Mouse (Mus musculus): ENCODE data around the gene 4930451I11Rik.

Gene 4930451I11Rik

DNA sequence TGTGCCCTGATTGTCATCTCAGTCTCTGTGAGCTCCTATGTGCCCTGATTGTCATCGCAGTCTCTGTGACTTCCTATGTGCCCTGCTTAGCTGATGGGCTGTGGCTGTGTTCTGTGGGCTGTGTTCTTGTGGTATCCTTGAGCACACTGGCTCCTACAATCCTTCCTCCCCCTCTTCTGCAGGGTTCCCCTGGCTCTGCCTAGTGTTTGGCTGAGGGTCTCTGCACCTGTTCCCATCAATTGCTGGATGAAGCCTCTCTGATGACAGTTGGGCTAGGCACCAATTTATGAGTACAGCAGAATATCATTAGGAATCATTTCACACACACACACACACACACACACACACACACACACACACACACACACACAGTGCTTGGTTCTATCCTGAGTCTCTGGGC lies 1.9 kb upstream of the 4930451I11Rik start:
- DNase-seq (ENCODE audit: low read depth): no peak

DNA sequence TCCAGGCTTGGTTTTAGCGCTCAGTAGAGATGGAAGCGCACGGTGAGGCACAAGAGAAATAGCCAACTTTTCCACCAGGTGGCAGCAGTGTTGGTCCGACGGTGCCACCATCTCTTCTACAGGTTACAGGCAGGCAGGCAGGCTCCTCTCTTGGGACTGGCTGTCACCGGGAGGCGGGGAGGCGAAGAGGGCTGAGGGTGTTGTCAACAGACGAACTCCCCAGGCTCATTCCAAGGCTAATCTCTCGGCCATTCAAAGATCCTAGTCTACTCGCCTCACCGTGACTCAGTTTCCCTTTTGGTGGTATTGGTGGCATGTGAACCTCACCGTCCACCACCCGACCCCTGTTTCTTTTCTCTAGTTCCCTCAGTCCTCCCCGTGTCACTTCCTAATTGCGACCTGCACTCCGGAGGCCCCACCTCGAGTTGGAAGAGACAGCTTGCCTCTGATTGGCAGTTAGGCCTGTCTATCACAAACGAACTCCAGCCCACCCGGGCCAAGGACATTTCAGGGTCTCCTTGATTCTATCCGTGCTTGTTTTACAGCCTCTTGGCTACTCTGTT lies 678 bp upstream of the 4930451I11Rik start:
- DNase-seq (ENCODE audit: low read depth): peak; percentile 20

- DNase-seq (ENCODE audit: low read depth): no peak
These were observed 5.5 kb downstream of the 4930451I11Rik start for GRCm38 (mm10) chr7:126825952-126826351.

GRCm38 (mm10) chr7:126825403-126825802 lies 6.0 kb downstream of the 4930451I11Rik start:
- DNase-seq (ENCODE audit: low read depth): no peak

GRCm38 (mm10) chr7:126823940-126824339 lies 7.5 kb downstream of the 4930451I11Rik start:
- no peak for DNase-seq (ENCODE audit: low read depth)

DNA sequence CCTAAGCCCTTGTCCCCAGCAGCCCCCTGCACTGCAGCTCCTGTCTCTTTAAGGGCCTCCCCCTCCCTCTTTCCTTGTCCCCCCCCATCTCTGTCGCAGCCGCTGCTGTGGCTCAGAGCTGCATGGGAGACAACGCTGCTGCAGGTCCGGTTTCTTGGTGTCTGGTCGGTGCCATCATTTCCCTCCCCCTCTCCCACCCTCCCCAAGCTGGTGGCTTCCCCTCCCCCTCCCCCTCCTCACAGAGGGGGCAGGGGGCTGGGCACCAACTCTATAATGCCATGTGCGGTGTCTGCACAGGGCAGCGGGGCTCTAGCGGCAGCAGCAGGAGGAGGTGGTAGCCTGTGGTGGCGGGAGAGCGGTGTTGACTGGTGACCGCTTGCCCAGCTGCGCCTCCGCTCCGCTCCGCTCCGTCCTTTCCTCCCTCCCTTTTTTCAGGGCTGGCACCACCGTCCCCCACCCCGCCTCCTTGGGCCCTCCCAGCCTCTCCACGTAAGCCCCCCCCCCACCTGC lies 8.2 kb downstream of the 4930451I11Rik start:
- DNase-seq (ENCODE audit: low read depth): no peak

DNA sequence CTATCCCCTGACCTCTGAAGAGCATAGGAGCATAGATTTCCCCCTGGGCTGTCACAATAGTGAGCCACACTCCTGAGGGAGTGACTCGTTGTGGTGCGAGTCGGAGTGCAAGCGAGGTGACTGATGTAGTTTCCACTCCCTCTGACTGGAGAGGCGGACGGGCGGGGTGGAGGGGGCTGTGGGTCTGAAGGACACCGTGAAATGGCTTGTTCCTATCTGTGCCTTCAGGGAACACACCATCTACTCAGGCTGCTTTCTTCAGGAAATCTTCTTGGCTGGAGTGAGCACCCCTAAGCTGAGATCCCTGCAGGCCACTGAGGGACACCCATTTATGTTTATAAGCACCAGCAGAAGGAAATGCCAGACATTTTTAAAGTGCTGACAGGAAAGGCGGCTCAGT lies 8.7 kb downstream of the 4930451I11Rik start:
- DNase-seq (ENCODE audit: low read depth): no peak

DNA sequence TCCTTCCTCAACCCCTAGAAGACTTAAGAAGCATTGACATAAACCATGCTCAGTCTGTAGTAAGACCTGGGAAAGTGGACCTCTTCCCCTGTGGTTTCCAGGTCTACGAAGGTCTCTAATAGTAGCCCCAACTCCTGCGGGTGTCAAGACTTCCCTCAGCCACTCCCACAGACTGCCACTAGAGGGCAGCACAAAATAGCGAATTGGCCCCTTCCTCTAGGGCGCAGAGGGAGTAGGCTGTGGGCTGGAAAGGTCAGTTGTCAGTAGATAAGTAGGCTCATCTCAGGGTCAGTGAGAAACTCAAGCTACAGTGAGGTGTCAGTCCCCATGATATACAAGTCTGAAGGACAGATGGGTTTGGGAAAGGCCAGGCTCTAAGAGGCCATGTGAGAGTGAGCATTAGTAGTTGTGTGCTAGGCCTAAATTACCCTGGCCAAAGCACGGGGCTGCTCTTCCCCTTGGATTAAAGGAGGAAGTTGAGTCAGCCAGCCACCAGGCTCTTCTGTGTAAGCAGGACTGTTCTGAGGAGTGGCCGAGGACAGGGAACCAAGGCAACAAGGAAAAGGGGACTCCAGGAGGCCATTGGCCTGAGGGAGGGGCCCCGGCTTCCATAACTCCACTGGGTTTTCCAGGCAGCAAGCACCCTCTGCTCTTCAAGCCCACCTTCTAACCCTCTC lies 9.5 kb downstream of the 4930451I11Rik start:
- DNase-seq (ENCODE audit: low read depth): peak; percentile 21

DNA sequence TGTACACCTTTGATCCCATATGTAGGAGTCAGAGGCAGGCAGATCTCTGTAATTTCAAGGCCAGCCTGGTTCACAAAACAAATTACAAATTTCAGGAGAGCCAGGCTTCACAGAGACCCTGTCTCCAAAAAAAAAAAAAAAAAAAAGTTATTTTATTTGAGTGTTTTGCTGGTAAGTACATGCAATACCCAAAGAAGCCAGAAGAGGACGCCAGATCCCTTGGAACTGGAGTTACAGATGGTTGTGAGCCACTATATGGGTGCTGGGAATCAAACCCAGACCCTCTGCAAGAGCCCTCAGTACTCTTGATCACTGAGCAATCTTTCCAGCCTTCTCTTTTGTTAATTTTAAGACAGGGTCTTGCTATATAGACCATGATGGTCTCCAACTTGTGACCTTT lies 12.6 kb downstream of the 4930451I11Rik start:
- no peak for DNase-seq (ENCODE audit: low read depth)

DNA sequence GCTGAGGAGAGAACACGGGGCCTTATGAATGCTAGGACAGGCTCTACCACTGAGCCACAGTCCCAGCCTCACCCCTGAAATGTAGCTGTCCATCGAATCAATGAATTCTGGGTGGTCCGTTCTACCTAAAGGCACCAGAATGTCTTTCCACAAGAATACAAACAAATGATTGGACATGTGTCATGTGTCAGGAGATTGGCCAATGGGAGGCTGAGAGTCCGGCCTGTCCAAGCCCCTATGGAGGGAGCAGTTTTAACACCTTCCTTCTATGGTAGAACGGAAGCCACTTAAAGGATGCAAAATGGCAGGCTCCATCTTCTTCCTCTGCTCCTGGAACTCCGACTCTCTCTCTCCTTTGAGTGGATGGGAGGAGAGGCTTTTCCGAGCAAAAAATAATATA lies 13.8 kb downstream of the 4930451I11Rik start:
- DNase-seq (ENCODE audit: low read depth): no peak

GRCm38 (mm10) chr7:126816494-126816893 lies 14.9 kb downstream of the 4930451I11Rik start:
- no peak for DNase-seq (ENCODE audit: low read depth)

- no peak for DNase-seq (ENCODE audit: low read depth)
These were observed 15.7 kb downstream of the 4930451I11Rik start for GRCm38 (mm10) chr7:126815726-126816222.

GRCm38 (mm10) chr7:126809723-126810369 lies 21.6 kb downstream of the 4930451I11Rik start:
- DNase-seq (ENCODE audit: low read depth): no peak

DNA sequence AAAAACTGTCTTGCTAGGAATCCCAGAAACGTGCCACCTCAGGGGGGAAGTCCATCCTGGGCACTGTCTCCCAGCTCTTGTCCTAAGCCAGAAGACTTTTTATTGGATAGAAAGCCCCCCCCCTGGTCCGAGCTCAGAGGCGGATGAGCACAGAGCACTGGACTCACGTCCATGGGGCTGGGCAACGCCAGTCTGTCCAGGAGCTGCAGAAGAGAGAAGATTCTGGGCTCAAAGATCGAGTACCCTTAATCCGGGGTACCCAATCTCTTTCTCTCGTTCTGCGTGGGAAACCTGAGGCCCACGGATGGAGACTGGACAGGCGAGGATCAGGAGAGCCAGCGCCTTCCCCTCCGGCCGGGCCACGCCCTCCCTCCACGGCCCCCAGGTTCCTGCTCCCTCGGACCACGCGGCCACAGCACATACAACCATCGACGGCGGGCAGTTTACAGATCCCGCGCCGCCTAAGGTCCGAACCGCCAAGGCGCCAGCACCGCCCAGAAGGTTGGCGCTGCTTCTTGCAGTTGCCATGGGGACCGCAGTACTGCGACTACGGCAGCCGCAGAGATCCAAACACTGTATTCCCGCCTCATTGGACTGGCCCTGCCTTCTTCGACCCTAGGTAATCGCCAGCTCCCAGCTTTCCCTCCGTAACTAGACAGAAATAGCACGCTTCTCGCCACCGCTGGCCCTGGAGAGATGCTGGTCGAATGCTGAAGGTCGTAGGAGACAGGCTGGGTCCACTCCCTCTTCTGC lies 22.6 kb downstream of the 4930451I11Rik start:
- peak; percentile 75 for DNase-seq (ENCODE audit: low read depth)

DNA sequence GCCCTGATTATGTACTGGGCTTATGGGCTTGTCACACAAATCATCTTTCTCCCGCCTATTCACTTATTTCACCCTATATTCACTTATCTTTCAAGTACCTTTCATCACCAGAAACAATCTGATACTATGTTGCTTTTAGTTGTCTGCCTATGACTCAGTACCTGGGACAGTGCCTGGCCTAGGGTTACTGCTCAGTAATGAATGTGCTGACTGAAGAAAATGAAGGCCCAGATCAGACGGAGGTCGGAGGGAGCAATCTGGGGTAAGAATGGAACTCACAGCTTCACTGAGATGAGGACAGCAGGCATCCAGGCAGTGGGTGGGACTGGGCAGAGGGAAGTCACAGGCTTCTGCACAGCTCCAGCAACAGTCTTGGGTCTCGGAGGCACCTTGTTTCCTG lies 24.0 kb downstream of the 4930451I11Rik start:
- DNase-seq (ENCODE audit: low read depth): peak; percentile 72

- DNase-seq (ENCODE audit: low read depth): no peak
These were observed 24.5 kb downstream of the 4930451I11Rik start for GRCm38 (mm10) chr7:126806956-126807355.

DNA sequence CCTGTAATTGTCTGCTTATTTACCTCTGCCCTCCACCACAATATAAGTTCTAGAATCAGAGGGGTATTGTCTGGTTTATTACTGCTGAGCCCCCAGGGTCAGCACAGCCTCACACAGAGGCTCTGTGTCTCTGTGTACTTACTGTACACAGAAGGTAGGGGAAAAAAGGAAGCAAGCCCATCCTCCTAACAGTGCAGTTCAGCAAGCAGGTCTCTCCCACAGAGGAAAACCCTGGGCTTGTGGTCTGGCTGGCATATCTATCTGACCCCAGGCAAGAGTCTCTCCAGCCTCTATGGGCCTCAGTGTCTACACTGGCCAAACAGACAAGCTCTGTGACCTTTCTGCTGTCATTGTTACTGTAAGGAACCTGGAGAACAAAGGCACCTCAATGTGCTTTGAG lies 27.7 kb downstream of the 4930451I11Rik start:
- no peak for DNase-seq (ENCODE audit: low read depth)

GRCm38 (mm10) chr7:126803181-126803580 lies 28.3 kb downstream of the 4930451I11Rik start:
- no peak for DNase-seq (ENCODE audit: low read depth)

DNA sequence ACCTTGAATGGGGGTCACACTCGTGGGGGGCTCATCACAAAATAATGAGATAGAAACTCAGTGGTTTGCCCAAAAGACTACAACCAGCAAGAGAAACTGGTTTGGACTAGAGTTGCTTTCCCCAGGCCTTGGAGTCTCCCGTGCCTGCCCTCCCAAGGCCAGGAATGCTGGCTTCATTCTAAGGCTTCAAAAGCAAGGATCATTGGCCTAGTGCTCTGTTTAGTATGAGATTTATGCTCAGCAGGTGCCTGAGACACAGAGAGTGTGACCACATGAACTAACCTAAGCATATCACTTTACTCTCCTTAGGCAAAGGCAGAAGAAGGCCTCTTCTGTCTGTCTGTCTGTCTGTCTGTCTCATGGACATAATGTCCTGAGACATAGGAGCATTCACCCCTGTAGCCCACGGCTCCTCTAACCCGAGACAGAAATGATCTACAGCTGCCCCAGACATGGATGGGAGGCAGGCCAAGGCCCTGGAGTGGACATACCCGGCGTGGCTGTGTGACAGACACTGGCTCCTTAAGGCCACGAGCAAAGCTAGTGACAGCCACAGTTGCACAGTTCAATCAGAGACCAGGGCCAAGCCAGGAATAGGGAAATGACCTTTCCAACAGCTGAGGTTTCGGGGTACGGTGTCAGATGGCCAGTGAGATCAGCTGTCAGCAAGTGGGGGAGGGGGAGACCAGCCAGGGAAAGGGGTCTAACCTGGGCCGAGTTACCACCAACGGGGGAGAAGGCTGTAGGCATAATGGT lies 29.1 kb downstream of the 4930451I11Rik start:
- DNase-seq (ENCODE audit: low read depth): no peak

DNA sequence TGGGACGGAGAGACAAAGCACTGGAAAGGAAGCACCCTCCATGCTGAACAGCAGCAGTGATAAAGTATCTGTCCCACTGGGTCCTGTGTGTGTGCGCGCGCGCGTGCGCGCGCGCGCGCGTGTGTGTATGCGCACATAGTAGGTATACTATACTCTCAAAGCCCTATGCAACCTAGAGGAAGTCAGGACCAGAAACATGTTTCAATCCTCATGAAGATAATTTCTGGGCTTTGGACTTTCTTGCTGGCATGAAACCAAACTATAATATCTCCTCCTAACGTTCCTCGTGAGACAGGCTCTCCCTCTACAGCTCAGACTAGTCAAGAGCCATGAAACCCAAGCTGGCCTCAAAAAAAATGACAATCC lies 30.4 kb downstream of the 4930451I11Rik start:
- DNase-seq (ENCODE audit: low read depth): no peak

DNA sequence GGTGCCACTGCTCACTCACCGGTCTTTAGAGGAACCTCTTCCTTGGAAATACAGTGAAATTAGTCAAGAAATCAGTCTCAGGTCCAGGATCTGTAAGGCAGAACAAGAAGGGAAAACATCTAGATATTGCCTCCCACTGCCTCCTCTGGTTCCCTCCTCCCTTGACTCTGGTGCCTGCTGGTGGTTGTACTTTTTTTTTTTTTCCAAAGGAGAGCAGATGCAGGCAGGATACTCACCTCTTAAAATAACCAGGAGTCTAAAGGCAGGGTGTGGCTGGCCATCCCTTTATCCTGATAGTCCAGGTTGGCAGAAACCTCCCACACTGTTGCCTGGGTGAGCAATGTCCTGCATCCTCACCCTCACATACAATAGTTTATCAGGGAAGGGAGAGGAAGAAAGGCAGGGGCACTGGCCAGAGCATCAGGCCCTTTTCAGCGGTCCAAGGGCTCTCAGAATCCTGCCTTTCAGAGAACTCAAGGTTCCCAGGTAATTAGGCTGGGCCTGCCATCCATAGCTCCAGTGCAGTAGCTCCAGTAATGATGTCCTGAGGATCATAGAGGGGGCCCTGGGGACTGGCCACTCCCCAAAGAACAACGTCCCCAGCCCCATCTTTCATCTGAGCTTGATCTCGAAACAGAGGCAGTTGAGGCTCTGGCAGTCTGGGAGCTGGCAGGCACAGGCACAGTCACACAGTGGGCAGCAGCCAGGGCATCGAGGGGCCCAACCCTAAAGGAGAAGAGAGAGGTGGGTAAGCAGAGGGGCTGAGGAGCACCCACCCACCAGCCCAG lies 31.0 kb downstream of the 4930451I11Rik start:
- no peak for DNase-seq (ENCODE audit: low read depth)

Measured in fibroblast of lung, adult 2 months (primary cell).